In genomic region chr11:120189459-120190312, GRCm38 (mm10) we compare ENCODE assay signal across 8 mouse cellular contexts. TPM values are rescaled to one million over a fixed set of nuclear protein-coding genes. Genes with fewer than 3 reads are reported as not detected.
DNase-seq lines count a peak whose midpoint lies in the region; ATAC-seq lines count a peak whose summit lies in the region.

No protein-coding gene starts in this region.

- peak overlapping the region; percentile 96 for H3K4me3 ChIP-seq in embryonic facial prominence, embryonic 10.5 days
- H3K4me3 ChIP-seq in intestine, embryonic 15.5 days (replicated peaks): peak overlapping the region; percentile 80

- peaks cover 9% of the 10 kb centered on the region; the same call in 1 of the 2 replicates for H3K27me3 ChIP-seq in embryonic facial prominence, embryonic 10.5 days (replicated peaks; ENCODE audit: low read depth, poor library complexity, severe bottlenecking)
- no peaks in the 10 kb centered on the region for H3K27me3 ChIP-seq in intestine, embryonic 15.5 days (replicated peaks)

- H3K4me2 ChIP-seq in intestine, embryonic 15.5 days (replicated peaks): peak overlapping the region; percentile 79

- intact Hi-C loops in left cerebral cortex, postnatal 14 days (cut with DNase I): loop anchor here (2.0 kb wide), 1 partner anchor 117 kb away; no protein-coding TSS in a partner anchor

- peak overlapping the region; percentile 94 for H3K9ac ChIP-seq in intestine, embryonic 15.5 days

- under 1% methylated on average over 68 of the region's 68 CpGs for WGBS in embryonic facial prominence, embryonic 10.5 days
- WGBS in intestine, embryonic 15.5 days: under 1% methylated on average over 62 of the region's 68 CpGs

- ATAC-seq in intestine, embryonic 15.5 days: peak; percentile 95
- ATAC-seq in megakaryocyte-erythroid progenitor cell, adult 5-6 weeks (replicated peaks; ENCODE audit: low FRiP score, low TSS enrichment, poor library complexity, severe bottlenecking): peak; percentile 96

- peaks cover 26% of the 10 kb centered on the region for H3K36me3 ChIP-seq in embryonic facial prominence, embryonic 10.5 days (replicated peaks)
- H3K36me3 ChIP-seq in intestine, embryonic 15.5 days: no peaks in the 10 kb centered on the region

- peak; percentile 100 for DNase-seq in adrenal gland, postnatal 14 days
- peak; percentile 100 for DNase-seq in embryonic facial prominence, embryonic 10.5 days (ENCODE audit: low spot score)
- peak; percentile 98 to 99 for DNase-seq in gastrocnemius, postnatal 4 days (ENCODE audit: low spot score in 2 of 2)
- peak; percentile 99 for DNase-seq in left cerebral cortex, postnatal 14 days (ENCODE audit: low spot score in 2 of 2)
- peak; percentile 99 for DNase-seq in right cerebral cortex, postnatal 14 days
- peak; percentile 95 for DNase-seq in urinary bladder, postnatal 25 days (ENCODE audit: low spot score)

- H3K27ac ChIP-seq in embryonic facial prominence, embryonic 10.5 days (replicated peaks): peak overlapping the region; percentile 100
- peak overlapping the region; percentile 97 for H3K27ac ChIP-seq in intestine, embryonic 15.5 days

- H3K9me3 ChIP-seq in embryonic facial prominence, embryonic 10.5 days: no peaks in the 10 kb centered on the region
- no peaks in the 10 kb centered on the region for H3K9me3 ChIP-seq in intestine, embryonic 15.5 days

- H3K4me1 ChIP-seq in embryonic facial prominence, embryonic 10.5 days: peaks cover 59% of the 10 kb centered on the region
- H3K4me1 ChIP-seq in intestine, embryonic 15.5 days (replicated peaks): peaks cover 29% of the 10 kb centered on the region

RNA-seq across cellular contexts. Expression of gene Slc38a10, which starts 38.5 kb away (rescaled TPM):
- total RNA-seq in adrenal gland, postnatal 14 days (2021): 105 and 115 TPM in 2 replicates
- polyA plus RNA-seq in embryonic facial prominence, embryonic 10.5 days (2016; fragmentation: Nextera tagmentation; extraction: Ambion mirVana): 99.0 and 103 TPM in 2 replicates
- 100 to 1,000 TPM in 1 of 2 experiments, 10 to 100 TPM in 1; 88.6 to 100 TPM for total RNA-seq in gastrocnemius, postnatal 4 days (2021)
- 81.8 and 88.2 TPM in 2 replicates for polyA plus RNA-seq in intestine, embryonic 15.5 days (2015; fragmentation: Nextera tagmentation; extraction: Ambion mirVana)
- 10 to 100 TPM; 94.9 to 95.2 TPM for total RNA-seq in left cerebral cortex, postnatal 14 days (2021)
- total RNA-seq in megakaryocyte-erythroid progenitor cell, adult 5-6 weeks (2014; fragmentation: Nextera tagmentation): 47.0 and 56.6 TPM in 2 replicates
- 33.2 and 37.4 TPM in 2 replicates for total RNA-seq in megakaryocyte-erythroid progenitor cell, adult 5-6 weeks (2017)

RNA-seq across cellular contexts. Expression of gene Bahcc1, which starts 43.1 kb away (rescaled TPM):
- total RNA-seq in adrenal gland, postnatal 14 days (2021): 12.4 and 17.2 TPM in 2 replicates
- 18.0 and 18.4 TPM in 2 replicates for polyA plus RNA-seq in embryonic facial prominence, embryonic 10.5 days (2016; fragmentation: Nextera tagmentation; extraction: Ambion mirVana)
- 10 to 100 TPM; 13.6 to 15.1 TPM for total RNA-seq in gastrocnemius, postnatal 4 days (2021)
- 5.8 and 7.1 TPM in 2 replicates for polyA plus RNA-seq in intestine, embryonic 15.5 days (2015; fragmentation: Nextera tagmentation; extraction: Ambion mirVana)
- 10 to 100 TPM; 16.4 to 17.6 TPM for total RNA-seq in left cerebral cortex, postnatal 14 days (2021)
- 25.6 and 30.1 TPM in 2 replicates for total RNA-seq in megakaryocyte-erythroid progenitor cell, adult 5-6 weeks (2014; fragmentation: Nextera tagmentation)
- total RNA-seq in megakaryocyte-erythroid progenitor cell, adult 5-6 weeks (2017): 6.7 and 7.0 TPM in 2 replicates

Comparison
In these comparisons a context has a peak if more than half of its experiments do, and no peak if none do; other contexts are left out.
1. Peak in every context shown above with its lines: DNase-seq, ATAC-seq, H3K4me3 ChIP-seq and H3K27ac ChIP-seq.